Mouse (Mus musculus): ENCODE measurements around the gene Npas3. TPM values are rescaled to one million over a fixed set of nuclear protein-coding genes. Genes with fewer than 3 reads are reported as not detected.

Npas3 gene
- total and polyA plus RNA-seq, 2 experiments = 0.04 TPM; not detected in 1

DNA sequence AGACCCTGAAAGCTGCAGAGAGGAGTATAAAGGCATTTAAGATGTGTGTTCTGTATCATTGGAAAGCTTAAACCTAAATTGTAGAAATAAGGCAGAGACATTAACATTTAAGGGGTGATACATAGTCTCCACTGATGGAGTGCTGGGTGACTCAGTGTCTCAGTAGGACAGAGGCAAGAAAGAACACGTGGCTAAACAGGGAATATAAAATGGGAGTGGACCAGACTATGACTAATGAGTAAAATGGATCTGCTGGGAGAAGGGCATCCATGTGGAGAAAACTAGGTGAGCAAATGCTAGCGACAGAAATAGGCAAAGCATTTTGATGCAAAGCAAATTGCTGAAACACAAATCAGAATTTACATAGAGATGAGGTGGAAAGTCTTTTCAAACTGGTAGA, 617.2 kb downstream of the Npas3 start:
- Histone ChIP-seq H3K4me3 (ENCODE audit: insufficient read depth, low read depth, low read length) (no peak overlapping the region), H3K36me3 (ENCODE audit: control insufficient read depth, insufficient read depth, low read length) (no peaks in the 10 kb centered on the region), H3K79me2 (ENCODE audit: control insufficient read depth, insufficient read depth, low read length) (no peaks in the 10 kb centered on the region), H3K27ac (replicated peaks; ENCODE audit: insufficient read depth, low read depth, low read length) (no peak overlapping the region), H3K27me3 (ENCODE audit: control insufficient read depth, insufficient read depth, low read length) (no peaks in the 10 kb centered on the region), H3K9ac (ENCODE audit: low read depth, low read length) (no peak overlapping the region), H3K4me1 (ENCODE audit: control insufficient read depth, insufficient read depth, low read length) (no peaks in the 10 kb centered on the region)
- TF ChIP-seq POLR2A (IDR thresholded peaks at IDR 0.05; ENCODE audit: extremely low read depth, insufficient read depth, low read length) (no peak), CTCF (IDR thresholded peaks at IDR 0.05; ENCODE audit: low read depth, low read length) (no peak)
- no peak for DNase-seq (ENCODE audit: extremely low read depth, low read depth, low spot score)
- 63% methylated on average over 2 of the region's 2 CpGs for WGBS

GRCm38 (mm10) chr12:53869981-53870380, 621.5 kb downstream of the Npas3 start:
- H3K4me1 ChIP-seq (ENCODE audit: control insufficient read depth, insufficient read depth, low read length) = no peaks in the 10 kb centered on the region
- no peak overlapping the region for H3K27ac ChIP-seq (replicated peaks; ENCODE audit: insufficient read depth, low read depth, low read length)
- no peak overlapping the region for H3K9ac ChIP-seq (ENCODE audit: low read depth, low read length)
- H3K4me3 ChIP-seq (ENCODE audit: insufficient read depth, low read depth, low read length) = no peak overlapping the region
- WGBS = 88% methylated on average over 4 of the region's 4 CpGs
- no peak for DNase-seq (ENCODE audit: extremely low read depth, low read depth, low spot score)
- no peaks in the 10 kb centered on the region for H3K27me3 ChIP-seq (ENCODE audit: control insufficient read depth, insufficient read depth, low read length)
- no peaks in the 10 kb centered on the region for H3K36me3 ChIP-seq (ENCODE audit: control insufficient read depth, insufficient read depth, low read length)
- H3K79me2 ChIP-seq (ENCODE audit: control insufficient read depth, insufficient read depth, low read length) = no peaks in the 10 kb centered on the region
- TF ChIP-seq CTCF (IDR thresholded peaks at IDR 0.05; ENCODE audit: low read depth, low read length) = no peak
- no peak for TF ChIP-seq POLR2A (IDR thresholded peaks at IDR 0.05; ENCODE audit: extremely low read depth, insufficient read depth, low read length)

- no peaks in the 10 kb centered on the region for H3K36me3 ChIP-seq (ENCODE audit: control insufficient read depth, insufficient read depth, low read length)
- no peaks in the 10 kb centered on the region for H3K27me3 ChIP-seq (ENCODE audit: control insufficient read depth, insufficient read depth, low read length)
- no peak overlapping the region for H3K4me3 ChIP-seq (ENCODE audit: insufficient read depth, low read depth, low read length)
- no peak overlapping the region for H3K27ac ChIP-seq (replicated peaks; ENCODE audit: insufficient read depth, low read depth, low read length)
- WGBS = 56% methylated on average over 3 of the region's 3 CpGs
- H3K79me2 ChIP-seq (ENCODE audit: control insufficient read depth, insufficient read depth, low read length) = no peaks in the 10 kb centered on the region
- no peak for TF ChIP-seq CTCF (IDR thresholded peaks at IDR 0.05; ENCODE audit: low read depth, low read length)
- TF ChIP-seq POLR2A (IDR thresholded peaks at IDR 0.05; ENCODE audit: extremely low read depth, insufficient read depth, low read length) = no peak
- DNase-seq (ENCODE audit: extremely low read depth, low read depth, low spot score) = no peak
- no peak overlapping the region for H3K9ac ChIP-seq (ENCODE audit: low read depth, low read length)
- no peaks in the 10 kb centered on the region for H3K4me1 ChIP-seq (ENCODE audit: control insufficient read depth, insufficient read depth, low read length)
Observed at GRCm38 (mm10) chr12:53875226-53875625, 626.7 kb downstream of the Npas3 start.

- WGBS = 78% methylated on average over 5 of the region's 5 CpGs
- no peak overlapping the region for H3K4me3 ChIP-seq (ENCODE audit: insufficient read depth, low read depth, low read length)
- no peaks in the 10 kb centered on the region for H3K36me3 ChIP-seq (ENCODE audit: control insufficient read depth, insufficient read depth, low read length)
- H3K4me1 ChIP-seq (ENCODE audit: control insufficient read depth, insufficient read depth, low read length) = no peaks in the 10 kb centered on the region
- no peak overlapping the region for H3K9ac ChIP-seq (ENCODE audit: low read depth, low read length)
- H3K79me2 ChIP-seq (ENCODE audit: control insufficient read depth, insufficient read depth, low read length) = no peaks in the 10 kb centered on the region
- DNase-seq (ENCODE audit: extremely low read depth, low read depth, low spot score) = no peak
- TF ChIP-seq CTCF (IDR thresholded peaks at IDR 0.05; ENCODE audit: low read depth, low read length) = no peak
- no peak for TF ChIP-seq POLR2A (IDR thresholded peaks at IDR 0.05; ENCODE audit: extremely low read depth, insufficient read depth, low read length)
- no peaks in the 10 kb centered on the region for H3K27me3 ChIP-seq (ENCODE audit: control insufficient read depth, insufficient read depth, low read length)
- no peak overlapping the region for H3K27ac ChIP-seq (replicated peaks; ENCODE audit: insufficient read depth, low read depth, low read length)
Observed at GRCm38 (mm10) chr12:53876693-53877092, 628.2 kb downstream of the Npas3 start.

GRCm38 (mm10) chr12:53881684-53882083, 633.2 kb downstream of the Npas3 start:
- Histone ChIP-seq H3K36me3 (ENCODE audit: control insufficient read depth, insufficient read depth, low read length) (no peaks in the 10 kb centered on the region), H3K4me1 (ENCODE audit: control insufficient read depth, insufficient read depth, low read length) (no peaks in the 10 kb centered on the region), H3K27me3 (ENCODE audit: control insufficient read depth, insufficient read depth, low read length) (no peaks in the 10 kb centered on the region), H3K79me2 (ENCODE audit: control insufficient read depth, insufficient read depth, low read length) (no peaks in the 10 kb centered on the region), H3K4me3 (ENCODE audit: insufficient read depth, low read depth, low read length) (no peak overlapping the region), H3K9ac (ENCODE audit: low read depth, low read length) (no peak overlapping the region), H3K27ac (replicated peaks; ENCODE audit: insufficient read depth, low read depth, low read length) (no peak overlapping the region)
- no peak for DNase-seq (ENCODE audit: extremely low read depth, low read depth, low spot score)
- TF ChIP-seq POLR2A (IDR thresholded peaks at IDR 0.05; ENCODE audit: extremely low read depth, insufficient read depth, low read length) = no peak
- TF ChIP-seq CTCF (IDR thresholded peaks at IDR 0.05; ENCODE audit: low read depth, low read length) = no peak
- 90% methylated on average over 4 of the region's 4 CpGs for WGBS

DNA sequence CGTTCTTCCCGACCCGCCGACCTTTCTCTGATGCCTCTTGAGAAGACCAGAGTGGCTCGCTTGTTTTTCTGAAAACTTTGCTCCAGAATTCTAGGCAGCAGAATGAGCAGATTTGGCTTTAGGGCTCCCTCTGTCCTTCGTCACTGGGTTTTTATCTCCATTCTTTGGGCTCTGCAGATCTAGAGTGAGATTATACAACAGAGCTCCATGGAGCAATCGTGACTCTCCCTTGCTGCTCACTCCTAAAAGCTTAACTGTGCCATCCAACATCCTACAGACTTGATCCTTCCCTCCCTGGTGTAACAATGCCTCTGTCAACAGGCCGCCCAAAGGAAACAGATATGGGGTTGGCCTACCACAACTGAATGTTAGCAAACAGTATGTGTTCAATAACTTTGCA, 634.4 kb downstream of the Npas3 start:
- 70% methylated on average over 8 of the region's 8 CpGs for WGBS

More for the DNA sequence above, 634.4 kb downstream of the Npas3 start:
- Histone ChIP-seq H3K4me1 (ENCODE audit: control insufficient read depth, insufficient read depth, low read length) (no peaks in the 10 kb centered on the region), H3K79me2 (ENCODE audit: control insufficient read depth, insufficient read depth, low read length) (no peaks in the 10 kb centered on the region), H3K27ac (replicated peaks; ENCODE audit: insufficient read depth, low read depth, low read length) (no peak overlapping the region), H3K9ac (ENCODE audit: low read depth, low read length) (no peak overlapping the region), H3K27me3 (ENCODE audit: control insufficient read depth, insufficient read depth, low read length) (no peaks in the 10 kb centered on the region), H3K4me3 (ENCODE audit: insufficient read depth, low read depth, low read length) (no peak overlapping the region), H3K36me3 (ENCODE audit: control insufficient read depth, insufficient read depth, low read length) (no peaks in the 10 kb centered on the region)
- TF ChIP-seq POLR2A (IDR thresholded peaks at IDR 0.05; ENCODE audit: extremely low read depth, insufficient read depth, low read length) (no peak), CTCF (IDR thresholded peaks at IDR 0.05; ENCODE audit: low read depth, low read length) (no peak)
- no peak for DNase-seq (ENCODE audit: extremely low read depth, low read depth, low spot score)
